Mouse (Mus musculus) CH12.LX (cell line): ENCODE data around the gene Rsc1a1. TPM values are rescaled to one million over a fixed set of nuclear protein-coding genes. Genes with fewer than 3 reads are reported as not detected.

ENCODE experiments used
- DNase-seq: peaks from one replicate; pipeline ENCODE4 v3.0.0-alpha.2; 2013; ENCODE audit errors: extremely low read depth
- H3K27ac ChIP-seq: 2 replicates; pipeline ENCODE4 v1.5.1; 2012; ENCODE audit warnings: low read depth, mild to moderate bottlenecking, control low read depth, moderate library complexity; ENCODE audit not compliant: insufficient read depth
- H3K27me3 ChIP-seq: replicated peaks from 2 replicates; pipeline ENCODE3; 2012; ENCODE audit warnings: inconsistent platforms
- H3K36me3 ChIP-seq, 2 experiments: replicated peaks in 1 of 2; 2 replicates each; pipeline versions ENCODE3 to v1.6.1; 2012; ENCODE audit warnings: inconsistent platforms in 1 of 2, low read length in 1 of 2, mild to moderate bottlenecking in 1 of 2, mixed read lengths in 1 of 2, moderate library complexity in 1 of 2; ENCODE audit not compliant: control insufficient read depth in 1 of 2, insufficient read depth in 1 of 2
- H3K4me1 ChIP-seq, 2 experiments: 2 replicates each; pipeline ENCODE4 v1.6.1; 2012; ENCODE audit warnings: inconsistent platforms in 1 of 2, moderate library complexity in 1 of 2; ENCODE audit not compliant: insufficient read depth in 2 of 2, control insufficient read depth in 1 of 2
- H3K4me2 ChIP-seq: 2 replicates; pipeline ENCODE4 v1.6.1; 2012; ENCODE audit warnings: low read depth, mild to moderate bottlenecking, control low read depth; ENCODE audit not compliant: poor library complexity, insufficient read depth, severe bottlenecking
- H3K4me3 ChIP-seq, 3 experiments: fragments of 150-350 bp in 1 of 3; sonication (generic) in 1 of 3; replicated peaks in 1 of 3; 2 replicates each; pipeline versions ENCODE3 to v1.5.1; 2011 to 2012; ENCODE audit warnings: low read depth in 2 of 3, low read length in 2 of 3, mild to moderate bottlenecking in 2 of 3, moderate library complexity in 2 of 3, control low read depth in 1 of 3, improper control_type of control experiment in 1 of 3, inconsistent platforms in 1 of 3, mixed read lengths in 1 of 3; ENCODE audit not compliant: poor library complexity in 1 of 3
- H3K79me2 ChIP-seq: replicated peaks from 2 replicates; pipeline ENCODE4 v1.6.1; 2012; ENCODE audit warnings: mild to moderate bottlenecking, moderate library complexity; ENCODE audit not compliant: control insufficient read depth, poor library complexity, insufficient read depth, severe bottlenecking; ENCODE audit errors: extremely low read depth
- H3K9ac ChIP-seq: 2 replicates; pipeline ENCODE4 v1.6.1; 2012; ENCODE audit warnings: low read depth, mild to moderate bottlenecking, control low read depth, moderate library complexity; ENCODE audit not compliant: insufficient read depth
- H3K9me3 ChIP-seq: replicated peaks from 2 replicates; pipeline ENCODE3; 2012; ENCODE audit warnings: low read length, inconsistent platforms, mixed read lengths
- CHD1 ChIP-seq: IDR thresholded peaks from 2 replicates; pipeline ENCODE4 v1.6.1; 2012; ENCODE audit warnings: low read depth, low read length, improper control_type of control experiment, inconsistent platforms
- CHD2 ChIP-seq: IDR thresholded peaks from 2 replicates; pipeline ENCODE4 v1.6.1; 2011; ENCODE audit warnings: low read length, improper control_type of control experiment
- ETS1 ChIP-seq: conservative IDR thresholded peaks from 2 replicates; pipeline ENCODE4 v1.6.1; 2012; ENCODE audit warnings: low read depth, mild to moderate bottlenecking, inconsistent platforms, low read length, improper control_type of control experiment, moderate library complexity
- HCFC1 ChIP-seq: IDR thresholded peaks from 2 replicates; pipeline ENCODE4 v1.6.1; 2012; ENCODE audit warnings: low read depth, mild to moderate bottlenecking, inconsistent platforms, low read length, improper control_type of control experiment
- IRF4 ChIP-seq: IDR thresholded peaks from 2 replicates; pipeline ENCODE4 v1.6.1; 2014; ENCODE audit warnings: low read depth, mild to moderate bottlenecking, inconsistent platforms, low read length, improper control_type of control experiment
- JUN ChIP-seq: IDR thresholded peaks from 2 replicates; pipeline ENCODE4 v1.6.1; 2011; ENCODE audit warnings: low read depth, mild to moderate bottlenecking, low read length, improper control_type of control experiment, moderate library complexity; ENCODE audit not compliant: insufficient read depth
- KAT2A ChIP-seq: IDR thresholded peaks from 2 replicates; pipeline ENCODE4 v1.6.1; 2012; ENCODE audit warnings: low read length, improper control_type of control experiment, inconsistent platforms; ENCODE audit not compliant: insufficient replicate concordance
- MAFK ChIP-seq: IDR thresholded peaks from 2 replicates; pipeline ENCODE4 v1.6.1; 2011; ENCODE audit warnings: low read length, improper control_type of control experiment; ENCODE audit not compliant: insufficient replicate concordance
- MAX ChIP-seq: IDR thresholded peaks from 2 replicates; pipeline ENCODE4 v1.6.1; 2011; ENCODE audit warnings: low read length, improper control_type of control experiment
- MXI1 ChIP-seq: IDR thresholded peaks from 2 replicates; pipeline ENCODE4 v1.6.1; 2011; ENCODE audit warnings: mild to moderate bottlenecking, low read depth, low read length, improper control_type of control experiment
- MYC ChIP-seq: IDR thresholded peaks from 2 replicates; pipeline ENCODE4 v1.6.1; 2011; ENCODE audit warnings: low read depth, mild to moderate bottlenecking, improper control_type of control experiment, low read length
- NELFE ChIP-seq: IDR thresholded peaks from 2 replicates; pipeline ENCODE4 v1.6.1; 2011; ENCODE audit warnings: low read depth, low read length, improper control_type of control experiment
- PAX5 ChIP-seq: IDR thresholded peaks from 2 replicates; pipeline ENCODE4 v1.6.1; 2012; ENCODE audit warnings: low read length, inconsistent platforms, mixed read lengths
- POLR2A ChIP-seq: IDR thresholded peaks from 2 replicates; pipeline ENCODE4 v1.6.1; 2011; ENCODE audit warnings: low read depth, mild to moderate bottlenecking, improper control_type of control experiment, low read length
- POLR2AphosphoS2 ChIP-seq: IDR thresholded peaks from 2 replicates; pipeline ENCODE4 v1.6.1; 2011; ENCODE audit warnings: low read depth, low read length, improper control_type of control experiment
- RCOR1 ChIP-seq: conservative IDR thresholded peaks from 2 replicates; pipeline ENCODE4 v1.6.1; 2012; ENCODE audit warnings: low read depth, mild to moderate bottlenecking, inconsistent platforms, low read length, improper control_type of control experiment
- SMC3 ChIP-seq: IDR thresholded peaks from 2 replicates; pipeline ENCODE4 v1.6.1; 2011; ENCODE audit warnings: low read depth, low read length, improper control_type of control experiment
- TBP ChIP-seq: conservative IDR thresholded peaks from 2 replicates; pipeline ENCODE4 v1.6.1; 2011; ENCODE audit warnings: low read depth, low read length, improper control_type of control experiment
- TCF12 ChIP-seq: IDR thresholded peaks from 2 replicates; pipeline ENCODE4 v1.6.1; 2014; ENCODE audit warnings: low read depth, mild to moderate bottlenecking, inconsistent platforms, low read length, improper control_type of control experiment
- UBTF ChIP-seq: IDR thresholded peaks from 2 replicates; pipeline ENCODE4 v1.6.1; 2012; ENCODE audit warnings: low read depth, mild to moderate bottlenecking, inconsistent platforms, low read length, improper control_type of control experiment, moderate library complexity
- ZC3H11A ChIP-seq: IDR thresholded peaks from 2 replicates; pipeline ENCODE4 v1.6.1; 2012; ENCODE audit warnings: low read depth, mild to moderate bottlenecking, inconsistent platforms, low read length, improper control_type of control experiment
- ZMIZ1 ChIP-seq: IDR thresholded peaks from 2 replicates; pipeline ENCODE4 v1.6.1; 2012; ENCODE audit warnings: low read depth, mild to moderate bottlenecking, inconsistent platforms, low read length, improper control_type of control experiment
- dilution Hi-C: fragments of 300-500 bp; cut with MboI; formaldehyde crosslinking; loops from 2 replicates; pipeline ENCODE4 v1.14.3; 2020; ENCODE audit warnings: low sequenced_read_pairs; ENCODE audit not compliant: extremely low pct_unique_long_range_greater_than_20kb, extremely low pct_ligation_motif_present
- in situ Hi-C: fragments of 300-500 bp; cut with MboI; formaldehyde crosslinking; loops from 3 replicates; pipeline ENCODE4 v1.14.3; 2019; ENCODE audit warnings: low sequenced_read_pairs, low pct_ligation_motif_present, low pct_unique_long_range_greater_than_20kb, mixed read lengths
- polyA plus RNA-seq: library from polyadenylated mRNA; unstranded; fragments of >175 nt; gene quantifications from 2 replicates; pipeline ENCODE4 v1.2.1, GENCODE M21; 2012; ENCODE audit warnings: low read depth; ENCODE audit not compliant: insufficient read length
- total RNA-seq, 2 experiments: library from RNA; depleted of rRNA; stranded (reverse); fragments of 300-350 nt in 1 of 2; fragments of >200 nt in 1 of 2; gene quantifications; 2 replicates each; pipeline ENCODE4 v1.2.3; 2012 to 2014

Gene Rsc1a1
- total and polyA plus RNA-seq, 3 experiments = 3.4 to 14.0 (median 7.0) TPM

DNA sequence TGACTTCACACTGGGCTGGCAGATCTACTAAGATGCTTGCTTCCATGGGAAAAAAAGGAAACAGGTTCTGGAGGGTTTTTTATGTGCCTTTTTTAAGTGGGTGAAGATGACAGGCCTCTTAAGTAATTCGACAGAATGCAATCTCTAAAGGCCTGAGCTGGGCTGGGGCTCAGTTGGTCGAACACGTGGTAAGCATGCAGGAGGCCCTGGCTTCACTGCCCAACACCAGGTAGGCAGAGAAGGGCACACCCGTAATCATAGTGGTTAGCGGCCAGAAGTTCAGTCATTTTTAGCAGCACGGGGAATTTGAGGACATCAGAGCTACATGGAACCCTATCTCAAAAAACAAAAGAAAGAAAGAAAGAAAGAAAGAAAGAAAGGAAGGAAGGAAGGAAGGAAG, 30.9 kb downstream of the Rsc1a1 start:
- H3K4me2 ChIP-seq = no peak overlapping the region
- H3K27ac ChIP-seq = no peak overlapping the region
- in situ Hi-C loops = no loop called here
- H3K4me1 ChIP-seq = peaks cover 14 to 67% of the 10 kb centered on the region in 2 experiments
- TF ChIP-seq SMC3 (no peak), PAX5 (no peak), IRF4 (no peak), MXI1 (no peak), TCF12 (no peak), HCFC1 (no peak), MAFK (no peak), ZMIZ1 (no peak), CHD2 (no peak), CHD1 (no peak), TBP (no peak), POLR2AphosphoS2 (no peak), NELFE (no peak), MAX (no peak), MYC (no peak), ZC3H11A (no peak), KAT2A (no peak), RCOR1 (no peak), ETS1 (no peak), UBTF (no peak)
- no peak overlapping the region for H3K4me3 ChIP-seq
- no peaks in the 10 kb centered on the region for H3K27me3 ChIP-seq
- H3K9ac ChIP-seq = no peak overlapping the region
- H3K79me2 ChIP-seq = peaks cover 6% of the 10 kb centered on the region; the same call in 1 of the 2 replicates
- dilution Hi-C loops = no loop called here
- no peak for DNase-seq
- peaks cover 21 to 62% of the 10 kb centered on the region in 2 experiments for H3K36me3 ChIP-seq
- H3K9me3 ChIP-seq = no peaks in the 10 kb centered on the region

DNA sequence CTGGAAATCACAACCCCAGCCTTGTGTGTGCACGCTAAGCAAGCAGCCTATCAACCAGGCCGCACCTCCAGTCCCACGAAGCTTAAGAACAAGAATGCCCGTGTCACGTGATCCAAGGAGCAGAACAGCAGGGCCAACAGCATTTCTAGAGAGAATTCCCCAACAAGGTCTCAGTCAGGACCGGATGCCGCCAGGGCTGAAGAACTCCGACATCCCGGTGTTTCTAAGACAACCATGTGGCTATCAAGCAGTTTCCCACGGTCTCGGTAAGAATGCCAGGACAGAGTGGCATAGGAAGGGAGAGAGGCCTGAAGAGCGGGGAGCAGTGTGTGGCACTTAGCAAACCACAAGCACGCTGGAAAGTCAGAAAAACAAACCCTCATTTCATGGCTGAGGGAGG, 31.6 kb downstream of the Rsc1a1 start:
- H3K36me3 ChIP-seq = peaks cover 22 to 65% of the 10 kb centered on the region in 2 experiments

More for the DNA sequence above, 31.6 kb downstream of the Rsc1a1 start:
- H3K9me3 ChIP-seq = no peaks in the 10 kb centered on the region
- H3K9ac ChIP-seq = no peak overlapping the region
- no peak for DNase-seq
- no peak overlapping the region for H3K4me3 ChIP-seq
- in situ Hi-C loops (no loop called here), dilution Hi-C loops (no loop called here)
- no peak overlapping the region for H3K27ac ChIP-seq
- no peak for TF ChIP-seq SMC3
- no peak for TF ChIP-seq JUN
- TF ChIP-seq MYC = no peak
- TF ChIP-seq PAX5 = no peak
- TF ChIP-seq POLR2A = no peak
- TF ChIP-seq UBTF = no peak
- TF ChIP-seq IRF4 = no peak
- TF ChIP-seq KAT2A = no peak
- TF ChIP-seq RCOR1 = no peak
- H3K27me3 ChIP-seq = no peaks in the 10 kb centered on the region
- H3K79me2 ChIP-seq = peaks cover 6% of the 10 kb centered on the region; the same call in 1 of the 2 replicates
- peaks cover 10 to 63% of the 10 kb centered on the region in 2 experiments for H3K4me1 ChIP-seq
- H3K4me2 ChIP-seq = no peak overlapping the region
